Comparison of ENCODE assay signal across 24 mouse cellular contexts in the genomic region with DNA sequence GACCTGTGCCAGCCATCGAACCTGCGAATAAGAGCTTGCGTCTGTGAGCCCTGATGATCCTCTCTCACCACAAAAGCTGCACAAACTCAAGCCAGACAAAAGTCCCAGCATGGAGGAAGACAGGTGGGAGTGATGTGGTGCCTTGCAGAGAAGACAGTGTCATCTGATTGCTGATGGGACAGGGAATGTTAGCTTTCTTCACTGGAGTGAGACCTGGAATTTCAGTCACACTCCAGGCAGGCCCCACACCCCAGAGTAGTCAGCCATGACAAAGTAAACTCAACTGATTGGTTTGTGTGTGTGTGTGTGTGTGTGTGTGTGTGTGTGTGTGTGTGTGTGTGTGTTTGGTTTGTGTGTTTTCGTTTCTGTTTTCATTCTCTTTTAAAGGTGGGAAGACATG. TPM values are rescaled to one million over a fixed set of nuclear protein-coding genes. Genes with fewer than 3 reads are reported as not detected.
"Had no signal": no experiment of that assay in that cellular context is flagged by ENCODE, and none has a peak within 500 bp of the region (broad histone marks: within the 10 kb centered on the region; RNA-seq: fewer than 3 reads in every experiment).

No protein-coding gene starts in this region.

- H3K27me3 ChIP-seq: heart, embryonic 13.5 days; hindbrain, embryonic 13.5 days; hindbrain, embryonic 15.5 days; limb, embryonic 13.5 days; limb, embryonic 15.5 days; liver, embryonic 12.5 days had no signal

- H3K4me2 ChIP-seq: heart, embryonic 11.5 days; heart, embryonic 13.5 days; heart, embryonic 15.5 days; hindbrain, embryonic 13.5 days; hindbrain, embryonic 15.5 days; limb, embryonic 13.5 days; limb, embryonic 15.5 days; liver, embryonic 12.5 days had no signal

- H3K4me3 ChIP-seq: heart, adult 2 months; heart, embryonic 13.5 days; heart, embryonic 15.5 days; hindbrain, embryonic 13.5 days; hindbrain, embryonic 15.5 days; limb, embryonic 13.5 days; limb, embryonic 15.5 days; liver, embryonic 12.5 days had no signal

- DNase-seq: forebrain, postnatal 0 days; gastrocnemius, postnatal 14 days; gastrocnemius, postnatal 36 days; heart, adult 11 months; heart, adult 2 months; heart, postnatal 14 days; heart, postnatal 36 days; kidney, adult 11 months; kidney, postnatal 10 days; layer of hippocampus, adult 9-11 months; layer of hippocampus, postnatal 36 days; left cerebral cortex, postnatal 4 days had no signal

- H3K9me3 ChIP-seq: heart, embryonic 13.5 days; heart, embryonic 15.5 days; hindbrain, embryonic 13.5 days; hindbrain, embryonic 15.5 days; limb, embryonic 13.5 days; limb, embryonic 15.5 days; liver, embryonic 12.5 days had no signal

- H3K36me3 ChIP-seq: heart, embryonic 13.5 days; heart, embryonic 15.5 days; hindbrain, embryonic 13.5 days; hindbrain, embryonic 15.5 days; limb, embryonic 13.5 days; limb, embryonic 15.5 days; liver, embryonic 12.5 days had no signal

- H3K27ac ChIP-seq: heart, adult 2 months; heart, embryonic 13.5 days; heart, embryonic 15.5 days; hindbrain, embryonic 13.5 days; hindbrain, embryonic 15.5 days; hindbrain, postnatal 0 days; limb, embryonic 13.5 days; limb, embryonic 15.5 days; liver, embryonic 12.5 days; liver, embryonic 14.5 days had no signal

- H3K4me1 ChIP-seq: heart, embryonic 13.5 days; heart, embryonic 15.5 days; hindbrain, embryonic 13.5 days; hindbrain, embryonic 15.5 days; limb, embryonic 13.5 days; limb, embryonic 15.5 days; liver, embryonic 12.5 days had no signal

- ATAC-seq: forebrain, postnatal 0 days; hindbrain, postnatal 0 days; intestine, embryonic 16.5 days; liver, embryonic 12.5 days had no signal

- H3K9ac ChIP-seq: forebrain, postnatal 0 days; heart, embryonic 13.5 days; heart, embryonic 15.5 days; hindbrain, embryonic 13.5 days; hindbrain, embryonic 15.5 days; limb, embryonic 13.5 days; limb, embryonic 15.5 days; liver, embryonic 12.5 days; liver, embryonic 14.5 days had no signal

RNA-seq across cellular contexts. Expression of a gene that starts 57.0 kb away (rescaled TPM):
- polyA plus RNA-seq: liver, adult 2 months; liver, embryonic 12.5 days had no signal
